In genomic region chr6:134947311-134948087, GRCm38 (mm10) we compare ENCODE assay signal across 8 mouse cellular contexts. TPM values are rescaled to one million over a fixed set of nuclear protein-coding genes. Genes with fewer than 3 reads are reported as not detected.
DNase-seq lines count a peak whose midpoint lies in the region; ATAC-seq and TF ChIP-seq lines count a peak whose summit lies in the region.

No protein-coding gene starts in this region.

- 40% methylated on average over 13 of the region's 13 CpGs for WGBS in heart, embryonic 11.5 days (ENCODE audit: insufficient replicate concordance)
- 50% methylated on average over 13 of the region's 13 CpGs for WGBS in bone marrow, adult 2 months
- 49% methylated on average over 13 of the region's 13 CpGs for WGBS in embryonic facial prominence, embryonic 14.5 days
- WGBS in midbrain, embryonic 14.5 days = 47% methylated on average over 13 of the region's 13 CpGs

- TF ChIP-seq POLR2A in bone marrow, adult 2 months (IDR thresholded peaks at IDR 0.05; ENCODE audit: borderline replicate concordance, control insufficient read depth, low read depth, low read length) = no peak

- ATAC-seq in heart, embryonic 11.5 days (replicated peaks; ENCODE audit: insufficient number of reproducible peaks, low FRiP score, low TSS enrichment) = no peak
- no peak; the same call in 1 of the 2 replicates for ATAC-seq in embryonic facial prominence, embryonic 14.5 days (ENCODE audit: low read depth)
- no peak; the same call in 1 of the 2 replicates for ATAC-seq in midbrain, embryonic 14.5 days (ENCODE audit: low FRiP score, low TSS enrichment)

- TF ChIP-seq CTCF in bone marrow, adult 2 months (IDR thresholded peaks at IDR 0.05; ENCODE audit: control insufficient read depth, insufficient read depth, low read length) = peak; percentile 52; the same call in 1 of the 2 replicates
- peak; percentile 78 for TF ChIP-seq CTCF in left cerebral cortex, adult 2 months (IDR thresholded peaks at IDR 0.05)

- H3K4me1 ChIP-seq in heart, embryonic 11.5 days (ENCODE audit: control insufficient read depth, insufficient read depth, low read length) = peaks cover 10% of the 10 kb centered on the region; the same call in 1 of the 2 replicates
- no peaks in the 10 kb centered on the region for H3K4me1 ChIP-seq in bone marrow, adult 2 months (ENCODE audit: control insufficient read depth, insufficient read depth, low read length)
- 0 out of 2 replicates have a peak, but pooled peaks cover 3% of the 10 kb centered on the region for H3K4me1 ChIP-seq in embryonic facial prominence, embryonic 14.5 days (ENCODE audit: control insufficient read depth, insufficient read depth, low read length)
- no peaks in the 10 kb centered on the region for H3K4me1 ChIP-seq in midbrain, embryonic 14.5 days (ENCODE audit: control insufficient read depth, insufficient read depth, low read length)

- H3K4me3 ChIP-seq in heart, embryonic 11.5 days (ENCODE audit: low read depth, low read length) = no peak overlapping the region
- H3K4me3 ChIP-seq in bone marrow, adult 2 months (replicated peaks; ENCODE audit: control insufficient read depth, low read depth, low read length) = no peak overlapping the region
- no peak overlapping the region for H3K4me3 ChIP-seq in embryonic facial prominence, embryonic 14.5 days (ENCODE audit: low read depth, low read length)
- no peak overlapping the region for H3K4me3 ChIP-seq in left cerebral cortex, adult 2 months
- H3K4me3 ChIP-seq in midbrain, embryonic 14.5 days (replicated peaks; ENCODE audit: low read depth, low read length) = no peak overlapping the region

- peak; percentile 94 for DNase-seq in heart, adult 11 months
- peak; percentile 73 for DNase-seq in embryonic facial prominence, embryonic 14.5 days (ENCODE audit: low spot score)
- peak; percentile 77 to 80 for DNase-seq in heart, postnatal 36 days
- peak; percentile 50 to 54 for DNase-seq in left cerebral cortex, adult 2 months (ENCODE audit: extremely low spot score in 1 of 2, low spot score in 2 of 2)
- peak; percentile 87 for DNase-seq in midbrain, embryonic 14.5 days
- DNase-seq in spleen, postnatal 36 days (ENCODE audit: low spot score in 2 of 2) = peak; percentile 47 to 75

- no peak overlapping the region for H3K4me2 ChIP-seq in heart, embryonic 11.5 days
- no peak overlapping the region for H3K4me2 ChIP-seq in embryonic facial prominence, embryonic 14.5 days (ENCODE audit: low read depth, low read length)
- H3K4me2 ChIP-seq in midbrain, embryonic 14.5 days (ENCODE audit: low read length) = no peak overlapping the region

- H3K27me3 ChIP-seq in heart, embryonic 11.5 days (ENCODE audit: control insufficient read depth, insufficient read depth, low read length) = no peaks in the 10 kb centered on the region
- no peaks in the 10 kb centered on the region for H3K27me3 ChIP-seq in embryonic facial prominence, embryonic 14.5 days (replicated peaks; ENCODE audit: control insufficient read depth, insufficient read depth, low read length)
- no peaks in the 10 kb centered on the region for H3K27me3 ChIP-seq in midbrain, embryonic 14.5 days (ENCODE audit: control insufficient read depth, insufficient read depth, low read length)

- H3K36me3 ChIP-seq in heart, embryonic 11.5 days (ENCODE audit: control insufficient read depth, insufficient read depth, low read length) = no peaks in the 10 kb centered on the region
- 0 out of 2 replicates have a peak, but pooled peaks cover 11% of the 10 kb centered on the region for H3K36me3 ChIP-seq in embryonic facial prominence, embryonic 14.5 days (ENCODE audit: control insufficient read depth, insufficient read depth, low read length)
- H3K36me3 ChIP-seq in midbrain, embryonic 14.5 days (ENCODE audit: control insufficient read depth, insufficient read depth, low read length) = no peaks in the 10 kb centered on the region

- intact Hi-C loops in heart, postnatal 36 days (cut with DNase I) = loop anchor here (1.0 to 10.0 kb wide), 4 partner anchors 49 to 523 kb away; partner anchors contain the start of gene Gpr19
- intact Hi-C loops in left cerebral cortex, adult 2 months (cut with DNase I) = loop anchor here (2.0 to 5.0 kb wide), 3 partner anchors 75 to 525 kb away; no protein-coding TSS in a partner anchor

- H3K9me3 ChIP-seq in heart, embryonic 11.5 days (replicated peaks; ENCODE audit: control insufficient read depth, low read length) = no peaks in the 10 kb centered on the region
- no peaks in the 10 kb centered on the region for H3K9me3 ChIP-seq in embryonic facial prominence, embryonic 14.5 days (ENCODE audit: control insufficient read depth, low read length)
- H3K9me3 ChIP-seq in midbrain, embryonic 14.5 days (ENCODE audit: control insufficient read depth, low read length) = no peaks in the 10 kb centered on the region

- no peak overlapping the region for H3K9ac ChIP-seq in heart, embryonic 11.5 days (ENCODE audit: low read depth, low read length)
- no peak overlapping the region for H3K9ac ChIP-seq in embryonic facial prominence, embryonic 14.5 days (ENCODE audit: low read depth, low read length)
- no peak overlapping the region for H3K9ac ChIP-seq in midbrain, embryonic 14.5 days (replicated peaks; ENCODE audit: low read length)

- no peak overlapping the region for H3K27ac ChIP-seq in heart, embryonic 11.5 days (ENCODE audit: low read depth, low read length)
- no peak overlapping the region for H3K27ac ChIP-seq in bone marrow, adult 2 months (ENCODE audit: control insufficient read depth, insufficient read depth, low read depth, low read length, poor library complexity)
- H3K27ac ChIP-seq in embryonic facial prominence, embryonic 14.5 days (replicated peaks; ENCODE audit: low read depth, low read length) = no peak overlapping the region
- H3K27ac ChIP-seq in left cerebral cortex, adult 2 months = no peak overlapping the region
- no peak overlapping the region for H3K27ac ChIP-seq in midbrain, embryonic 14.5 days (replicated peaks; ENCODE audit: low read depth, low read length)

RNA-seq across cellular contexts. Expression of gene Cdkn1b, which starts 27.3 kb away (rescaled TPM):
- 13.9 and 14.7 TPM in 2 replicates for polyA plus RNA-seq in heart, embryonic 11.5 days (2014; fragmentation: Nextera tagmentation; extraction: Ambion mirVana)
- 40.0 and 47.4 TPM in 2 replicates for polyA plus RNA-seq in bone marrow, adult 2 months (2011; ENCODE audit: insufficient read depth, insufficient read length, low replicate concordance, missing spikeins)
- polyA plus RNA-seq in embryonic facial prominence, embryonic 14.5 days (2014; fragmentation: Nextera tagmentation; extraction: Ambion mirVana) = 17.3 and 17.6 TPM in 2 replicates
- 10 to 100 TPM; 50.9 to 53.6 TPM for total RNA-seq in heart, postnatal 36 days (2021)
- total RNA-seq in left cerebral cortex, adult 2 months (2021) = 10 to 100 TPM; 36.8 to 42.3 TPM
- 29.9 TPM in 2 replicates for polyA plus RNA-seq in midbrain, embryonic 14.5 days (2014; fragmentation: Nextera tagmentation; extraction: Ambion mirVana)

RNA-seq across cellular contexts. Expression of gene Apold1, which starts 34.0 kb away (rescaled TPM):
- 4.3 TPM in 2 replicates for polyA plus RNA-seq in heart, embryonic 11.5 days (2014; fragmentation: Nextera tagmentation; extraction: Ambion mirVana)
- 2.4 and 6.2 TPM in 2 replicates for polyA plus RNA-seq in bone marrow, adult 2 months (2011; ENCODE audit: insufficient read depth, insufficient read length, low replicate concordance, missing spikeins)
- 5.4 and 5.5 TPM in 2 replicates for polyA plus RNA-seq in embryonic facial prominence, embryonic 14.5 days (2014; fragmentation: Nextera tagmentation; extraction: Ambion mirVana)
- total RNA-seq in heart, postnatal 36 days (2021) = 10 to 100 TPM in 1 of 2 experiments, 1 to 10 TPM in 1; 5.1 to 15.6 TPM
- total RNA-seq in left cerebral cortex, adult 2 months (2021) = 1 to 10 TPM; 3.7 to 6.4 TPM
- polyA plus RNA-seq in midbrain, embryonic 14.5 days (2014; fragmentation: Nextera tagmentation; extraction: Ambion mirVana) = 3.9 and 4.3 TPM in 2 replicates

RNA-seq across cellular contexts. Expression of gene Gpr19, which starts 49.1 kb away (rescaled TPM):
- 11.1 and 12.0 TPM in 2 replicates for polyA plus RNA-seq in heart, embryonic 11.5 days (2014; fragmentation: Nextera tagmentation; extraction: Ambion mirVana)
- 6.9 and 16.6 TPM in 2 replicates for polyA plus RNA-seq in bone marrow, adult 2 months (2011; ENCODE audit: insufficient read depth, insufficient read length, low replicate concordance, missing spikeins)
- polyA plus RNA-seq in embryonic facial prominence, embryonic 14.5 days (2014; fragmentation: Nextera tagmentation; extraction: Ambion mirVana) = 8.0 and 8.8 TPM in 2 replicates
- 1 to 10 TPM; 4.4 to 5.2 TPM for total RNA-seq in heart, postnatal 36 days (2021)
- 10 to 100 TPM; 22.2 to 26.9 TPM for total RNA-seq in left cerebral cortex, adult 2 months (2021)
- 43.0 and 46.7 TPM in 2 replicates for polyA plus RNA-seq in midbrain, embryonic 14.5 days (2014; fragmentation: Nextera tagmentation; extraction: Ambion mirVana)
